Mouse (Mus musculus): ENCODE data around the gene Cpxm1. TPM values are rescaled to one million over a fixed set of nuclear protein-coding genes. Genes with fewer than 3 reads are reported as not detected.

Gene Cpxm1
- polyA plus RNA-seq, 1 experiment from 2014 or later: 91.6 TPM

DNA sequence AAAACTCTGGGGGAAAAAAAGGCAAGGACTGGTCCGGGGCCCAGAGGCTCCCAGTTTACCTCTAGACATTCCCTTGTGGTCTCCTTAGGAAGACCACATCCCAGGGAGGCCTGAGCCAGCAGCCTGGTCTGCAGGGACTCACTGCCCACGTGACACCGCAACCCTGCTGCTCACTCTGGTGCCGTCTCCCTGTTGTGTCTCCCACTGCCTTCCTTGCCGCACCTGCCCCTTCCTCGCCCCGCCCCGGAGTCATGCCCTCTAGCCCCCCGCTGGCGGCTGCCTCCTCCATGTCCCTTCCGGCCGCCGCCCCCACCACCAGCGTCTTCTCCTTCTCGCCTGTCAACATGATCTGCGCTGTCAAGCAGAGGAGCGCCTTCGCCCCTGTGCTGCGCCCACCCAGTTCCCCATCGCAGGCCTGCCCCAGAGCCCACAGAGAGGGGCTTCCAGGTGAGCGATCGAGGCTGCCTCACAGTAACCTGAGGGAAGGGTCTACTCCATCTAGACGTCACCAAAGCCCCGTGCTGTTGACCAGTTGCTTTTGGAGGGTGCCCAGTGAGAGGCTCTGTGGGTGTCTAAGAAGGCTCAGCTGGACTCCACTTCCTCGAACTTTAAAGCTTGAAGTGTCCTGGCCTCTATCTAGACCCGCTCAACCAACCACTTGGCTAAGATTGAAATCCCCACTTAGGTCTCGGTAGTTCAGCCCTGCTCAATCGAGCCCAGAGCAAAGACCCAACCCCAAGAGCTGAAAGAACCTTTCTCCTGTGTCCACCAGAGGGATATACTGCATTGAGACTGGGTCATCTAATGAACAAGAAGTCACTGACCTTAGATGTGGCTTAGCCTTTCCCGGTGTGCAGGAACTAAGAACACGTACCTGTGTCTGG lies 31.9 kb downstream of the Cpxm1 start:
- peak overlapping the region; percentile 53; the same call in 1 of the 2 replicates for H3K9ac ChIP-seq (replicated peaks)
- no peak for ATAC-seq (ENCODE audit: insufficient number of reproducible peaks, insufficient read depth, low FRiP score, low TSS enrichment, low read depth)
- no peaks in the 10 kb centered on the region for H3K9me3 ChIP-seq
- H3K27ac ChIP-seq: no peak overlapping the region
- H3K4me3 ChIP-seq (replicated peaks): peak overlapping the region; percentile 43
- WGBS: 7% methylated on average over 30 of the region's 30 CpGs
- H3K27me3 ChIP-seq: peaks cover 71% of the 10 kb centered on the region
- no peaks in the 10 kb centered on the region for H3K36me3 ChIP-seq
- peaks cover 14% of the 10 kb centered on the region for H3K4me1 ChIP-seq (replicated peaks)
- peak overlapping the region; percentile 65 for H3K4me2 ChIP-seq

DNA sequence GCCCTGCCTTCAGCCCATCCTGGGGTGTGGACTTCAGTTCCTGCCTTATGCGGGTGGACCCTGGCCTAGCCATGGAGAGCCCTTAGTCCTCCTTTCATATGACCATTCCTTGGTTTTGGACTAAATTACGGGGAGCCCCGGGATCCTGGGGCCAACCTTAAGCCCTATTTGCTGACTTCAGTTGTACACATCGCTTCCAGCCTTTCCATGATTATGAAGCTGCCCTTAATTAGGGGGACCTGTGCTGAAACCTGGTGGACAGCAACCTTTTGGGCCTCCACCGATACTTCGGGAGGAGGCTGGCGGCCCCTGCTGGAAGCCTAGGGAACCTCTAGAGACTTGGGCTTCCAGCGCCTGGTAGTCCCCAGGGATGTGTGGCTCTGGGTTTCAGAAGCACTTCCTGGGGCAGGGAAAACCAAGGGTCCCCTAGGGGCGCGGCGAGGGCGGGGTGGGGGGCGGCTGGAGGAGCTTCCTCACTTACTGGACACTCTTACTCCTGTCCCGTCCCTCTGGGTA lies 34.8 kb downstream of the Cpxm1 start:
- Histone ChIP-seq H3K36me3 (no peaks in the 10 kb centered on the region), H3K4me3 (replicated peaks) (peak overlapping the region; percentile 20), H3K4me2 (peak overlapping the region; percentile 15; the same call in 1 of the 2 replicates), H3K4me1 (replicated peaks) (peaks cover 14% of the 10 kb centered on the region), H3K27ac (no peak overlapping the region), H3K9me3 (no peaks in the 10 kb centered on the region), H3K27me3 (peaks cover 96% of the 10 kb centered on the region), H3K9ac (replicated peaks) (no peak overlapping the region)
- no peak for ATAC-seq (ENCODE audit: insufficient number of reproducible peaks, insufficient read depth, low FRiP score, low TSS enrichment, low read depth)
- 3% methylated on average over 14 of the region's 14 CpGs for WGBS

DNA sequence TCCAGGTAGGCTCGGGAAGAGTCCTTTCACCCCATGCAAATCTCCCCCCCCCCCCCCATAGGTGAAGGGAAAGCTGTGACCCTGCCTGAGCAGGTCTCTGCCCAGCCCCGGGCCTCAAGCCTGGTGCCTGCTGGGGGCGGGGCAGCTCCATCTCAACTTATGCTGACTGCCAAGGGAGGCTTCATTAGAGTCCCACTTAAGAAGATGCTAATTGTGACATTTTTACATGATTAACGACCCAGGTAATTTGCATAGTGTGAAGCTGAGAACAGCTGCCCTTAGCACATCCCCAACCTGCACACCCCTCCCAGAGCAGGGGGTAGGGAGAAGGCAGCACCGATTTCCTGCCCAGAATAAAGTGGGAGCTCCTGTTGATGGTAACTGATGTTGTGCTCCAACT lies 38.5 kb downstream of the Cpxm1 start:
- 4% methylated on average over 5 of the region's 5 CpGs for WGBS

DNA sequence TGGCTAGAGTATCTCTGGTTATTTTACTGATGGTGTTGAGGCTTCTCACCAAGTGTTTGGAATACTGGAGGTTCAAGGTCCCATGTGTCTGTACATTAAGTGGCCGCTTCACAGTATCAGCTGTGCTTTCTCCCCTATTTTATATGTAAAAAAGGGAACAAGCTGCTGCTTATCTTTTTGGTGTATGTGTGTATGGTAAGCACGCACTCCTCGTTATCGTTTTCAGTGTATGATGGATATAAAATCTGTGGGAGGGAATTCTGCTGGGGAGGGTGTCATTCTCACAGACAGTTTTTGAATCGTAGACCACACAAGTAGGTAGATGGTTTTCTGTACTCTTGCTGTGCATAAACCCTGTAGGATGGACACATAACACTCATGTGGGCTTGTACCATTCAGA lies 39.8 kb downstream of the Cpxm1 start:
- Histone ChIP-seq H3K36me3 (no peaks in the 10 kb centered on the region), H3K4me1 (replicated peaks) (peaks cover 8% of the 10 kb centered on the region; the same call in 1 of the 2 replicates), H3K27me3 (peaks cover 58% of the 10 kb centered on the region), H3K9me3 (no peaks in the 10 kb centered on the region), H3K4me3 (replicated peaks) (no peak overlapping the region), H3K27ac (no peak overlapping the region), H3K4me2 (no peak overlapping the region), H3K9ac (replicated peaks) (no peak overlapping the region)
- no peak for ATAC-seq (ENCODE audit: insufficient number of reproducible peaks, insufficient read depth, low FRiP score, low TSS enrichment, low read depth)
- WGBS: 95% methylated on average over 5 of the region's 5 CpGs

More for the DNA sequence above, 38.5 kb downstream of the Cpxm1 start:
- Histone ChIP-seq H3K9ac (replicated peaks) (no peak overlapping the region), H3K4me1 (replicated peaks) (peaks cover 8% of the 10 kb centered on the region; the same call in 1 of the 2 replicates), H3K9me3 (no peaks in the 10 kb centered on the region), H3K4me2 (no peak overlapping the region), H3K27ac (no peak overlapping the region), H3K36me3 (no peaks in the 10 kb centered on the region), H3K27me3 (peaks cover 71% of the 10 kb centered on the region), H3K4me3 (replicated peaks) (no peak overlapping the region)
- ATAC-seq (ENCODE audit: insufficient number of reproducible peaks, insufficient read depth, low FRiP score, low TSS enrichment, low read depth): no peak

DNA sequence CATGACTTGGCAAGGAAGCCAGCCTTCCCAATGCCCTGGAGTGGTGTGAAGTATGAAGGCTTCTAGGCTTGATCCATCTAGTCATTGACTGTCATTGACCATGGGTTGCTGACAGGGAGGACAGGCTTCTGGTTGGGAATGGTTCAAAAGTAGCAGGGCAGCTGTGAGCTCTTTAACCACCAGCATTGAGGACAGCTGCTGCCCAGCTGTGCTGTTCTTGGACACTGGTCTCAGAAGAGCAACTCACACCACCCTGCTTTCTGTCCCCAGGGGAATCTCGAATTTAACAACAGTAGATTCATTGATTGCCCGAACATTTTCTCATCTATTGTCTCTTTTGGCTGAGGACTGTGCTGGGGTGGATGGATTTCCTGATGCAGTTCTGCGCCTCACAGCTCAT lies 43.5 kb downstream of the Cpxm1 start:
- no peak overlapping the region for H3K4me2 ChIP-seq
- no peaks in the 10 kb centered on the region for H3K4me1 ChIP-seq (replicated peaks)
- no peak overlapping the region for H3K9ac ChIP-seq (replicated peaks)
- peaks cover 21% of the 10 kb centered on the region for H3K27me3 ChIP-seq
- WGBS: 74% methylated on average over 3 of the region's 3 CpGs
- no peaks in the 10 kb centered on the region for H3K9me3 ChIP-seq
- no peak overlapping the region for H3K27ac ChIP-seq
- H3K4me3 ChIP-seq (replicated peaks): no peak overlapping the region
- ATAC-seq (ENCODE audit: insufficient number of reproducible peaks, insufficient read depth, low FRiP score, low TSS enrichment, low read depth): no peak
- H3K36me3 ChIP-seq: no peaks in the 10 kb centered on the region

DNA sequence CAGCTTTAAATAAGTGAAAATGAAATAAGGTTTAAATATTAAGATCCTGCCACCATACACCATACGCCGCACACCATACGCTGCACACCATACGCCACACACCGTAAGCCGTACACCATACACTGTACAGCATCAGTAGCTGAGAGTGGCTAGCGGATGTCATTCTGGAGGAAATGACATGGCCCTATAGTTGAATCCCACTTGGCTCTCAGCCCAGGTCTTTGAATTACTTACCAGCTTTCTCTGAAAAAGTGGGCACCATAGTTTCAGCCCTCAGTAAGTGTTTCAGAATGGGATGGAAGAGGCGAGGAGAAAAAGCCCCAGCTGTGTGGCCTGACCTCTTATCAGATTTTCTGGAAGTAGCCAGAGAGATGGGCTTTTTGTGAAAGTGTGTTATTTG lies 44.0 kb downstream of the Cpxm1 start:
- H3K4me2 ChIP-seq: no peak overlapping the region
- no peaks in the 10 kb centered on the region for H3K36me3 ChIP-seq
- H3K27me3 ChIP-seq: peaks cover 16% of the 10 kb centered on the region
- 92% methylated on average over 8 of the region's 8 CpGs for WGBS
- no peak for ATAC-seq (ENCODE audit: insufficient number of reproducible peaks, insufficient read depth, low FRiP score, low TSS enrichment, low read depth)
- no peak overlapping the region for H3K9ac ChIP-seq (replicated peaks)
- no peaks in the 10 kb centered on the region for H3K4me1 ChIP-seq (replicated peaks)
- no peak overlapping the region for H3K4me3 ChIP-seq (replicated peaks)
- H3K9me3 ChIP-seq: no peaks in the 10 kb centered on the region
- no peak overlapping the region for H3K27ac ChIP-seq

DNA sequence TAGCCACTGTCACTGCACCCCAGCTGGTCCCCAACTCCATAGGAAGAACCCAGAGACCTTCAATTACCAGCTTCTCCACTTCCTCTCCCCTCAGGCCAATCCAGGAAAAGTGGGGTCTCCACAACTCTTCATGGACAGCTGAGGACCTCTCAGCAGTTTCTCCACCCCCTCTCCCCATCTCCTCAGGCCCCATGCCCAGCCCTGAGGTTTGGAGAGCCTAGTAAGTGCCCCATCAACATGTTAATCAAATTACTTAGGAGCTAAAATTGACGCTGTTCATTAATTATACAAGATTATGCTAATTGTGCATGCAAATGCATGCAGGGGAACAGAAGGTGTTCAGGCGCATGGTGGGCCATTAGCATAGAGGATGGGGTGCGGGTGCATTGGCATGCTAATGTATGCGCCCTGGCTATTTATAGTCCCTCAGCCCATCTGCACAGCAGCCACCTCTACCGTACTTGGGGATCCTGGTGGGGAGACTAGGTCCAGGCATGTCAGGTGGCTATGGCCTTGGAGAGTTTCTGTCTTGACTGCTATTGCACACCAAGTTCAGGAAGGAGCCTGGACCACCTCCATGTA lies 45.5 kb downstream of the Cpxm1 start:
- peaks cover 3% of the 10 kb centered on the region; the same call in 1 of the 2 replicates for H3K27me3 ChIP-seq
- H3K9ac ChIP-seq (replicated peaks): no peak overlapping the region
- H3K4me1 ChIP-seq (replicated peaks): no peaks in the 10 kb centered on the region
- H3K36me3 ChIP-seq: no peaks in the 10 kb centered on the region
- H3K27ac ChIP-seq: no peak overlapping the region
- H3K4me2 ChIP-seq: no peak overlapping the region
- H3K9me3 ChIP-seq: no peaks in the 10 kb centered on the region
- ATAC-seq (ENCODE audit: insufficient number of reproducible peaks, insufficient read depth, low FRiP score, low TSS enrichment, low read depth): no peak
- 41% methylated on average over 5 of the region's 5 CpGs for WGBS
- H3K4me3 ChIP-seq (replicated peaks): no peak overlapping the region

DNA sequence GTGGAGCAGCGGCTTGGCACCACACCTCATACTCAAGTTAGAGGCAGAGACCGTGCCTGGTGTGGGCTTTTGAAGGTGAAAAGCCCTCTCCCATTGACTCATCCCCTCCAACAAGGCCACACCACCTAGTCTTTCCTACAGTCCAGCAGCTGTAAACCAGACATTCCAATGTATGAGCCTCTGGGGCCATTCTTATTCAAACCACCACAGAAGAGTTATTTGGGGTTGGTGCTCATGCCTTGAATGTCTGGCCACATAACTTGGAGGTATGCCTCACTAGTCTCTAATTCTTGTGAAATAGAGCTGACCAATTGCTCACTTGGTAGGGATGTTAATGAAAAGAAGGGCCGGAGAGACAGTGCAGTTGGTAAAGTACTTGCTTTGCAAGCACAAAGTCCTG lies 47.0 kb downstream of the Cpxm1 start:
- Histone ChIP-seq H3K4me1 (replicated peaks) (no peaks in the 10 kb centered on the region), H3K4me2 (no peak overlapping the region), H3K36me3 (no peaks in the 10 kb centered on the region), H3K4me3 (replicated peaks) (no peak overlapping the region), H3K27me3 (peaks cover 4% of the 10 kb centered on the region; the same call in 1 of the 2 replicates), H3K9ac (replicated peaks) (no peak overlapping the region), H3K9me3 (no peaks in the 10 kb centered on the region), H3K27ac (no peak overlapping the region)
- WGBS: 88% methylated on average over 3 of the region's 3 CpGs
- no peak for ATAC-seq (ENCODE audit: insufficient number of reproducible peaks, insufficient read depth, low FRiP score, low TSS enrichment, low read depth)

DNA sequence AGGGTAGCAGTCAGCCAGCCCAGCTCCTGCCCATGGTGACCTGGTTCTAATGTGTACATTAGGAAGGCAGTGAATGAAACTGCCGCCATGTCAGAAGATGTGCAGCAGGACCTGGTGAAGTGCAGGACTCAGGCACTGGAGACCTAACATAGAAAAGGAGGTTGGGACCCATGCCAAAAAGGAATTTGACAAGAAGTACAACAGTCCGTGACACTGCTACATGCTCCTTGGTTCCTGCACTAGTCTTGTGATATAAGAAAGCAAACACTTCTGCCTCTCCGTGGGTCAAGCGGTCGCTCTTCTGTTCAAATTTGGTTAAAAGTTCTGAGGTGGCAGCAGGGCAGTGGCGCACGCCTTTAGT lies 56.2 kb downstream of the Cpxm1 start:
- H3K4me3 ChIP-seq (replicated peaks): no peak overlapping the region
- whole genome bisulfite sequencing: 90% methylated on average over 7 of the region's 7 CpGs
- ATAC-seq (ENCODE audit: insufficient number of reproducible peaks, insufficient read depth, low FRiP score, low TSS enrichment, low read depth): no peak

More for the DNA sequence above, 56.2 kb downstream of the Cpxm1 start:
- Histone ChIP-seq H3K4me1 (replicated peaks) (no peaks in the 10 kb centered on the region), H3K27me3 (peaks cover 2% of the 10 kb centered on the region; the same call in 1 of the 2 replicates), H3K27ac (no peak overlapping the region), H3K9ac (replicated peaks) (no peak overlapping the region), H3K36me3 (no peaks in the 10 kb centered on the region), H3K4me2 (no peak overlapping the region), H3K9me3 (peaks cover 3% of the 10 kb centered on the region; the same call in 1 of the 2 replicates)
